Mouse (Mus musculus) E14TG2a.4 (cell line): ENCODE results near the gene Kdm6b.

Experiments
- CTCF ChIP-seq: conservative IDR thresholded peaks from 2 replicates; pipeline ENCODE4 v1.5.1; 2014; ENCODE audit warnings: low read length
- NANOG ChIP-seq: IDR thresholded peaks from 2 replicates; pipeline ENCODE4 v1.6.1; 2014; ENCODE audit warnings: borderline replicate concordance, low read length, mixed read lengths
- POU5F1 ChIP-seq: IDR thresholded peaks from 2 replicates; pipeline ENCODE4 v1.6.1; 2014; ENCODE audit warnings: low read length, borderline replicate concordance

GRCm38 (mm10) chr11:69415668-69416451 lies 2.4 kb upstream of the Kdm6b start:
- no peak for TF ChIP-seq CTCF
- no peak for TF ChIP-seq NANOG
- TF ChIP-seq POU5F1: no peak
